Mouse (Mus musculus) macrophage (primary cell): ENCODE results near the gene Kcnq1. TPM values are rescaled to one million over a fixed set of nuclear protein-coding genes. Genes with fewer than 3 reads are reported as not detected.
A peak's percentile ranks its signal among the peaks of the same experiment; 100 is the strongest.

ENCODE experiments used
- H3K27ac ChIP-seq: fragments of 350-480 bp; formaldehyde crosslinking; 2 replicates; pipeline ENCODE4 v1.9.0; 2021
- H3K36me3 ChIP-seq: fragments of 350-480 bp; formaldehyde crosslinking; 2 replicates; pipeline ENCODE4 v1.9.0; 2021; ENCODE audit errors: inconsistent target
- H3K4me3 ChIP-seq: fragments of 350-480 bp; formaldehyde crosslinking; 2 replicates; pipeline ENCODE4 v1.9.0; 2021; ENCODE audit errors: inconsistent target
- H3K79me2 ChIP-seq: fragments of 350-480 bp; formaldehyde crosslinking; 2 replicates; pipeline ENCODE4 v1.9.0; 2021; ENCODE audit errors: inconsistent target
- WGBS: methylation state at CpG from one replicate; pipeline ENCODE4 v1.1.7; 2026; ENCODE audit warnings: inconsistent platforms; ENCODE audit not compliant: missing documents; 5-methylcytosine and 5-hydroxymethylcytosine counted together
- polyA plus RNA-seq: library from polyadenylated mRNA; stranded (reverse); fragments of 250-400 nt; gene quantifications from 3 replicates; pipeline ENCODE4 v1.2.4, GENCODE M21; 2018; ENCODE audit warnings: inconsistent platforms
- total RNA-seq, 78 experiments: library from RNA; depleted of rRNA; stranded (reverse); fragments of 250-400 nt; gene quantifications; 1 replicate in 9 of 78; 2 replicates in 24 of 78; 3 replicates in 43 of 78; 4 replicates in 2 of 78; pipeline ENCODE4 v1.2.4; 2018; ENCODE audit warnings: inconsistent platforms in 56 of 78

Gene Kcnq1
- total RNA-seq (2018; cell fraction: chromatin; rRNA removed) = 1 to 10 TPM in 4 of 26 experiments, under 1 TPM in 7, not detected in 15; 0.31 to 4.2 (median 0.82) TPM
- total RNA-seq (2018; cell fraction: cytosol; rRNA removed) = under 1 TPM in 24 of 26 experiments, not detected in 2; 0.03 to 0.24 (median 0.09) TPM
- 1 to 10 TPM in 1 of 26 experiments, under 1 TPM in 4, not detected in 21; 0.15 to 1.2 (median 0.67) TPM for total RNA-seq (2018; cell fraction: nucleus; rRNA removed)
- polyA plus RNA-seq = 0.07 to 0.32 TPM in 2 of 3 replicates, not detected in the other

DNA sequence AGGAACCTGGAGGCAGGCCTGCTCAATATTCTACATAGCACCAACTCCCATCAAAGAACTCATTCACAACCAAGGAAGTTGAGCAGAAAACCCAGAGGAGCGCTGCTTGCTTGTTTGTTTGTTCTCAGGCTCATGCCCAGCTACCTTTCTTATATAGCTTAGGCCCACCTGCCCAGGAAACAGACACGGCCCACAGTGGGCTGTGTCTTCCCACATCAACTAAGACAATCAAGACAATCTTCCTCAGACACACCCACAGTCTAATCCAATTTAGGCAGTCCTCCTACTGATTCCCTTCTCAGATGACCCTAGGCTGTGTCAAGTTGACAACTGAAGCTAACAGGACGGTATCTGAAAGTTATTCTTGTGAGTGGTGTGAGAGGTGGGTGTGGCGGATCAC lies at the start of gene Kcnq1:
Gene Kcnq1 (plus strand): TSS at position 301 of the 400 bp plus-strand sequence.
- WGBS = 88% methylated on average over 3 of the region's 4 CpGs
- Histone ChIP-seq H3K27ac (no peak within 1 kb of the TSS), H3K36me3 (no peaks in the 10 kb centered on the region), H3K79me2 (no peaks in the 10 kb centered on the region), H3K4me3 (no peak within 1 kb of the TSS)

DNA sequence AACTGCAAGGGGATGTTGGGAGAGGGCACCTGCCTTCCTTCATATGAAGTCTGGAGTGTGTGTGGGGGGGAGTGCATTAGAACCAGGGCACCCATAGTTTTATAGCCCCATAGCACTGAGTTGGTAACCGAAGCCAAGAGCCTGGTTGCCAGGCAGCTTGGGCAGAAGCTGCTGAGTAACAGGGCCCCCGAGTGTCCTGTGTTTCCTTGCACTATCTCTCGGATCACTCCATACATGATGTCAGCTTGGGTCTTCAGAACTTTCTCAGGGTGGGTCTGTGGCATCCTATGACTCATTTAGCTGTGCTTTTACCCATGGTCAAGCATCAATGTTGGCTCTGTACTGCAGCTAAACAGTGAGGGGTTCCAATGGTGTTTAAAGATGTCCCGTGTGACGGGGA lies 49.1 kb upstream of the Kcnq1 start:
- Histone ChIP-seq H3K36me3 (no peaks in the 10 kb centered on the region), H3K27ac (peak overlapping the region; percentile 86), H3K79me2 (peaks cover 82% of the 10 kb centered on the region), H3K4me3 (no peak overlapping the region)
- 63% methylated on average over 5 of the region's 5 CpGs for WGBS

DNA sequence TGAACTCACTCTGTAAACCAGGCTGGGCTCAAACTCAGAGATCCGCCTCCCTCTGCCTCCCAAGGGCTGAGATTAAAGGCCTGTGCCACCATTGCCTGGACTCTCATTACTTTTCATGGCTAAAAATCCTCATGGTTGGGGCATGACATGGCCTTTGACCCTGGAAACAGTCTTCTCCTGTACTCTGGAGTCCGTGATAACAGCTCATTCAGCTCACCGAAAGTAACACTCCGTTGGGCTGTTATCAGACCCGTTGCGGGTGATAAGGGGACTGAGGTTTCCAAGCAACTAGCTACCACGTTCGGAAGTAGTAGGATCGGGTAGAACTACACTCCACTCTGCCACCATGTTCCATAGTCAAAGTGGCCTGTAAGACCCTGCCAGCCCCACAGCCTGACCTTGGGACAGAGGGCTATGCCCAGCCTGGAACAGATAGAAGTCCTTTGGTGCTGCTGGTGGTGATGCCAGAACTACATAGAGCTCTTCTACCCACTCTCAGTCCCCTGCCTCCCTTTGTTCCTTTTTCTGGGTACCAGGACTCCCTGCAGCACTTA lies 48.4 kb upstream of the Kcnq1 start:
- H3K36me3 ChIP-seq = no peaks in the 10 kb centered on the region
- no peak overlapping the region for H3K4me3 ChIP-seq
- WGBS = 63% methylated on average over 9 of the region's 9 CpGs
- peak overlapping the region; percentile 86 for H3K27ac ChIP-seq
- H3K79me2 ChIP-seq = peaks cover 86% of the 10 kb centered on the region

DNA sequence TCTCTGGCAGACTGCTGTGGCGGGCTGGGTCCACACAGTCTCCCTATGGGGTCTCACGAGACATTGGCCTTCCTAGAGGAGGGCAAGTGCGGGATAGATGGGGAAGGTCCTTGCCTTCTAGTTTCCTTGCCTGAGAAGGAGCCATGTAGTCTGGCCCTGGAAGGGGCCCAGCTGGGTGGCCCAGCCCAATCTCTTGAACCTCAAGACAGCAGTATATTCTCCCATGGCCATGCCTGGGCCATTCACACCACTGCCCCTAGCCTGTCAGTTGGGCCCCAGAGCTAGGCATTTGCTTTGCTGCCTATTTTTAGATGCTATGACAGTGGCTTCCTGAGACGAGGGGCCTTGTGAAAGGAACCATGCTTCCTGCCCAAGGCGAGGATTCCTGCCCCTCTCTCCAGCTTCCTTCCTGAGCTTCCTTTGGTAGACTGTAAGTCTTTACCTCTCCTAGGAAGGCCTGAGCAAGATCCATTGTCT lies 47.9 kb upstream of the Kcnq1 start:
- H3K27ac ChIP-seq = peak overlapping the region; percentile 86
- H3K4me3 ChIP-seq = no peak overlapping the region
- H3K36me3 ChIP-seq = no peaks in the 10 kb centered on the region
- peaks cover 84% of the 10 kb centered on the region for H3K79me2 ChIP-seq
- WGBS = 35% methylated on average over 5 of the region's 5 CpGs

DNA sequence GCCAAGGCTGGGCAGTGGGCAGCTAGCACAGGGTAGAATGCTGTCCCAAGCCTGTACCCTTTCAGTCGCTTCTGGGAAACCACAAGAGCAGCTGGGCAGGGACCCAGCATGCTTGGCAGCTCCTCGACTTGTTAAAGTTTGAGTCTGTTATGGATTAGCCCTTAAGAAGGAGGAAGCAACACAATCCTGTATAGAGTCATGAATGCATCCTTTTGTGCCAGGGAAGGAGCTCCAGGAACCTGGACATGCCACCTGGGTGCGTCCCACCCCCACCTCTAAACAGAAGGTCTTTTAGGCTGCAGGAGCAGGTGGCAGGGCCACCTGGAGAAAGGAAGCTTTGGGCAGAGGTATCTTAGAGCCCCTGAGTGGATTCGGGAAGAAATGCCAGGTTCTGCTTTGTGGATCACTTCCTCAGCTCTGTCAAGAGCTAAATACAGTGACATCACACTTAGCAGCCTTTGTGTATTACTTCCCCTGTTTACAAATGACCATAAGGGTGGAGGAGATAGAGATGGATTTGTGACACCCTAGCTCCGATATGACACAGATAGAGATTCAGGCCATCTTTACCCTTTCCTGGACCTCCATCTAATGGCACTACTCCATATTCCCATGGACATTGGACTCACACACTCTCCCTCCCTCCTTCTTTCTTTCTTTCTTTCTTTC lies 46.8 kb upstream of the Kcnq1 start:
- H3K79me2 ChIP-seq = peaks cover 73% of the 10 kb centered on the region

DNA sequence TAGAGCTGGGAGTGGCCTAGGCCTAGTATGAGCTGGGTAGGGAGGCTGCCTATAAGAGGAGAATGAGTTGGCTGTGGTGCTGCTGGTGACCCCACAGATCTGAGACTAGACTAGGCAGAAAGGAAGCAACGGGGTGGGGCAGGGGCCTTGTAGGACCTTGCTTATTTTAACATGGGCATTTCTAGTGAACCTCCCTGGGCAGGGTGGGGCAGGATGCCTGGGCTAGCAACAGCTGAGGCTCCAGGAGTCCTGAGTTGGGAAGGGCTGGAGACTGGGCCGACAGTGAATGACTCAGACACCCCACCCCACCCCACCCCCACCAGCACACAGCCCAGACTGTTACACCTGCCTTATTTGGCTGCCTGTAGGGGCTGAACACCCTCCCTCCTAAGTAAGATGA lies 43.5 kb upstream of the Kcnq1 start:
- Histone ChIP-seq H3K4me3 (no peak overlapping the region), H3K79me2 (peaks cover 40% of the 10 kb centered on the region), H3K36me3 (peaks cover 8% of the 10 kb centered on the region; the same call in 1 of the 2 replicates), H3K27ac (no peak overlapping the region)
- 88% methylated on average over 2 of the region's 2 CpGs for WGBS

More for the DNA sequence above, 46.8 kb upstream of the Kcnq1 start:
- Histone ChIP-seq H3K4me3 (no peak overlapping the region), H3K27ac (peak overlapping the region; percentile 86), H3K36me3 (no peaks in the 10 kb centered on the region)
- WGBS = 17% methylated on average over 5 of the region's 5 CpGs

DNA sequence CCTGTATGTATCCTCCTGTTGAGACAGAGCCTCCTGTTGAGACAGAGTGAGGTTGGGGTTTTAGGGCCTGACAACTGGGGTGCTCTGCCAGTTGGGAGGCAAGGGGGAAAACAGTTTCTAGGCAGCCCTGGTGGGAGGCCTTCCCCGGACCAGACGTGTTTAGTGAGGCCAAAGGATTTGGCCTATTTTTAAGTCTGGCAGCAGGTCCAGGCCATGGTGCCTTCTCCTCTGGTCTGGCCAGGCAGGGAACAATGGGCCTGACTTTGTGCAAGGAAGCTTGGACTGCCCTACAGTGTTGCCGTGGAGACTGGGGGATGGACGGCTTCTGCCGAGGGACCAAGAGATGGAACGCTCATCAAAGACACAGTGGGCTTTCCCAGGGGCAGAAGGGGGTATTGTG lies 41.9 kb upstream of the Kcnq1 start:
- H3K36me3 ChIP-seq = peaks cover 8% of the 10 kb centered on the region; the same call in 1 of the 2 replicates

DNA sequence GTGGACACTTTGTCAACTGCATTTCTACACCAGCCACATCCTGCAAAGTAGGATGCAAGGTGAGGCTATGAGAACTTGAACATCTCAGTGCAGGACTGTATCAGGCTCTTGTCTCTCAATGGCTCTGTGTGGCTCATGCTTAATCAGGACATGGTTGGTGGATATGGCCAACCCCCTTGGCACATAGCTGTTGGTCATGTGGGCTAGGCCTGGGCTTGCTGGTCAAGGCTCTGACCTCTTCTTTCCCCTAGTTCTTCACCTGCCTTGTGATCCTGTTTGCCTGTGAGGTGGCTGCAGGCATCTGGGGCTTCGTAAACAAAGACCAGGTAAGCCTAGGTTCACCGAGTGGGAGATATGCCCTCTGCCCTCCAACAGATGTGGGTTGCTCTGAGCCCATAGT lies 40.5 kb upstream of the Kcnq1 start:
- WGBS = 89% methylated on average over 2 of the region's 2 CpGs
- Histone ChIP-seq H3K36me3 (peaks cover 8% of the 10 kb centered on the region; the same call in 1 of the 2 replicates), H3K79me2 (peaks cover 29% of the 10 kb centered on the region), H3K27ac (no peak overlapping the region), H3K4me3 (no peak overlapping the region)

More for the DNA sequence above, 41.9 kb upstream of the Kcnq1 start:
- 94% methylated on average over 6 of the region's 6 CpGs for WGBS
- H3K27ac ChIP-seq = no peak overlapping the region
- H3K79me2 ChIP-seq = peaks cover 28% of the 10 kb centered on the region
- H3K4me3 ChIP-seq = no peak overlapping the region

DNA sequence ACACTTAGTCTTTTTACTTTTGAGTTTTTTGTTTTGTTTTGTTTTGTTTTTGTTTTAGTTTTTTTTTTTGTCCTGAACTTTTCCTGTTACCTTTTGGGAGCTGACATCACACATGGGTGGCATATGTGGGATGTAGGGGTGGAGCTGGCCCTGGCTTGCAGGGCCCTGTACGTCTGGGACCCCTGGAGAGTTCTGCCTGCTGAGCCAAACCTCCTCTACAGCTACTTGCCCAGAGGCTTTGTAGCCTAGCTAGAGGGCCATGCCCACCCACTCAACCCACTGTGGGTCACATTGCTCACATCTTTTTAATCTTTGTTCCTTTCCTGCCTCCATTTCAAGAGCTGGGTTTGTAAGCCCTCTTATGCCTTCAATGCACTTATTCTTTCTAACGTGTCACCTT lies 38.7 kb upstream of the Kcnq1 start:
- 87% methylated on average over 2 of the region's 2 CpGs for WGBS
- Histone ChIP-seq H3K27ac (no peak overlapping the region), H3K36me3 (peaks cover 8% of the 10 kb centered on the region; the same call in 1 of the 2 replicates), H3K4me3 (no peak overlapping the region), H3K79me2 (peaks cover 14% of the 10 kb centered on the region)

DNA sequence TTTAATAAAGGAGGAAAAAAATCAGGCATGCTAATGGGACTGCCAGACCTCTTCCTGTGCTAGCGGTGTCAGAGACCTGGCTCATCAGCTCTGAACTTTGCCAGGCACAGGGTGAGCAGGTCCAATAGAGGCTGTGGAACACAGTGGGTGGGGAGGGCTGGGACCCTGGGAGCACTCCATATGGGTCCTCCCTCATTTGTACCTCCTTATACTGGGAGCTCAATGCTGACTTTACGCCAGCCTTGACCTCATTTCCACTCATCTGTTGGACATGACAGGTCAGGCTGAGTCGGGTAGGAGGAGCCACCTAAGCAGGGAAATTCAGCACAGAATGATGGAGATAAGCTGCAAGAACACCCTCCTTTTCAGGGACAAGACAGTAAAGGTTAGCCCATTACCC lies 38.3 kb upstream of the Kcnq1 start:
- Histone ChIP-seq H3K27ac (peak overlapping the region; percentile 72; the same call in 1 of the 2 replicates), H3K36me3 (peaks cover 8% of the 10 kb centered on the region; the same call in 1 of the 2 replicates), H3K4me3 (no peak overlapping the region), H3K79me2 (peaks cover 14% of the 10 kb centered on the region)
- 90% methylated on average over 3 of the region's 3 CpGs for WGBS

DNA sequence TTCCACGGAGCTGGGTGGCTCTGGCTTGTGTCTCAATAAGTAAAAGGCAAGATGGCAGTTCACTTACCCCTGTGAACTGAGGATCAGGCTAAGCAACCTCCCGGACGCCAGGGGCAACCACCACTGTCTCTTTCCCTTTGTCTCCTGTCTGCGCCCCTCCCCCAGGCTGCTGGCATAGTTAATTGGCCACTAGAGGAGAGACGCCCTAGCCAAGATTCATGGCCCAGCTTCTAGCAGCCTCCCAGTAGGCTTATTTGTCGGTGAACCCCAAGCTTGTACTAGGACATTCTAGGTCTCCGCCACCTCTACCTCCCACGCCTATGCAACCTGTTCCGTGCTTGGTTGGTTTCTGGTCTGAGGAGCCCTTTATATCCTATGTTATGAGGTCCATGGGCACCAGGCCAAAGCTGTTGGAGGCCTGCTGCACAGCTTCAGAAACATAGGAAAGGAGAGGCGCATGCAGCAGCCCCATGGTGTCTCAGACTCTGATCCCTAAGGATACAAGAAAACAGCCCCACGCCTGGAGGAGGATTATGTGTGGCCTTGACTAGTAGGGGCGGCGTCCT lies 37.8 kb upstream of the Kcnq1 start:
- H3K4me3 ChIP-seq = peak overlapping the region; percentile 8; the same call in 1 of the 2 replicates
- H3K27ac ChIP-seq = peak overlapping the region; percentile 72
- 86% methylated on average over 13 of the region's 13 CpGs for WGBS
- peaks cover 8% of the 10 kb centered on the region; the same call in 1 of the 2 replicates for H3K36me3 ChIP-seq
- H3K79me2 ChIP-seq = peaks cover 14% of the 10 kb centered on the region

DNA sequence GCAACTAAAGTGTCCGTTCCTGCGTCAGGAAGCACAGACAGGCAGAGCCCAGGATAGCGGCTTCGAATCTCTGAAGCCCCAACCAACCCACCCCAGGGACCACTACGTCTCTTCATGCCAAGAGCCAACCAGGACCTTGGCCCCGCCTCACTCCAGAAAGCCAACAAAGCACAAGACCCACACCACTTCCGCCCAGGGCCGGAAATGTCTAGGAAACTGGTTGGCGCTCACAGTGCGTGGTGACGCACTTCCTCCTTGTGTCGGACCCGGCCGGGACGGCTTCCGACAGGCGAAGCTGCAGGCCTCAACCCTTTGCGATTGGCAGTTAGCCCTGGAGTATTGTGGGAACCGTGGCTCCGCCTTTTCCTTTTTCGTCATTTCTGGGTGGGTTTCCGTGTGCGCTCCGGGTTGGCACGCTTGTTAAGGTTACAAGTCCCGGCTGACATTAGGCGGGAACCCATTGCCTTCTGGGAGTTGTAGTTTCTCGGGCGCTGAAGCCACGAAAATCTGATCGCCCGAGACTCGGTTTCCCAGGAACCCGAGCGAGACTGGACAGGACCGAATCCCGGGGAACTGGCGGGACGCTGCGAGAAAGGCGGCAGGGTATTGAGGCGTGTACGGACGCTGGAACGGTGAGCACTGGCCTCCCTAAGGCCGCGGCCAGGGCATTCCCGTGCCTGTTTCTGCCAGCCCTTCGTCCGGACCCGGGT lies 37.1 kb upstream of the Kcnq1 start, which contains the start of gene Tssc4:
Gene Tssc4 (plus strand): TSS at position 368 of the 710 bp plus-strand sequence.
- Histone ChIP-seq H3K36me3 (peaks cover 8% of the 10 kb centered on the region; the same call in 1 of the 2 replicates), H3K27ac (peak within 1 kb of the TSS; percentile 72), H3K4me3 (peak within 1 kb of the TSS; percentile 78), H3K79me2 (peaks cover 14% of the 10 kb centered on the region)
- WGBS = under 1% methylated on average over 51 of the region's 51 CpGs

DNA sequence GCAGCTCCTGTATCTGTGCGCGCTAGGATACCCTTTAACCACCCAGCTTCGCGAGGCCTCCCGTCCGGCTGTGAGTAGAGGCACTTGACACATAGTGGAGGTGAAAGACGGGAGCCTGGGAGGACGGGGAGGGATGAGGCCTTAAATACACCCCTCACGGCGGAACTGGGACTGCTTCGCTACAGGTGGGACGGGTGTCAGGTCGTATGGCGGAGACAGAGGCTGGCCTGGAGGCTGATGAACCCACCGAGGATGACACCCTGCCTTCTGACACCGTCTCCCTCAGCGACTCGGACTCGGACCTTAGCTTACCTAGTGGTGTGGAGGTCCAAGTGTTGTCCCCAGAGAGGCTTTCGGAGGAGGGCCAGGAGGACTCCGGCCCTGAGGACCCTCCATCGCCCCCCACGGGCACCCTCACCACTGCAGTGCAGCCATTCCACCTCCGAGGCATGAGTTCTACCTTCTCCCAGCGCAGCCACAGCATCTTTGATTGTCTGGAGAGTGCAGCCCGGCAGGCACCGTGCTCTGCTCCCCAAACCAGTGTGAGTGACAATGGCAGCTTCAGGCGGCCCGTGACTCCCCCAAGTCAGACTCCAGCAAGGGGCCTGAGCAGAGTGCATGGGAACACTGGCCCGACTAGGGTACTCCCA lies 36.3 kb upstream of the Kcnq1 start:
- Histone ChIP-seq H3K79me2 (peaks cover 14% of the 10 kb centered on the region), H3K4me3 (peak overlapping the region; percentile 78), H3K36me3 (peaks cover 8% of the 10 kb centered on the region; the same call in 1 of the 2 replicates), H3K27ac (peak overlapping the region; percentile 72)
- WGBS = 16% methylated on average over 29 of the region's 30 CpGs
